Mouse (Mus musculus) c-Kit-positive CD71-positive TER-119-positive erythroid progenitor cells, embryonic 14.5 days (primary cell): ENCODE results near the gene Wdr27.

Experiments
- DNase-seq: peaks from one replicate; pipeline ENCODE4 v3.0.0-alpha.2; 2013; ENCODE audit warnings: low spot score

Wdr27 gene

GRCm38 (mm10) chr17:14817975-14818374 is 125.0 kb downstream of the Wdr27 start:
- DNase-seq, result no peak

- DNase-seq, result no peak
These were observed 126.9 kb downstream of the Wdr27 start for GRCm38 (mm10) chr17:14816107-14816506.

- no peak for DNase-seq
These were observed 127.7 kb downstream of the Wdr27 start for GRCm38 (mm10) chr17:14815304-14815703.

GRCm38 (mm10) chr17:14812631-14813030 is 130.3 kb downstream of the Wdr27 start:
- no peak for DNase-seq

- no peak for DNase-seq
These were observed 130.9 kb downstream of the Wdr27 start for GRCm38 (mm10) chr17:14812033-14812432.

GRCm38 (mm10) chr17:14806808-14807207 is 136.2 kb downstream of the Wdr27 start:
- no peak for DNase-seq

GRCm38 (mm10) chr17:14799243-14799642 is 143.7 kb downstream of the Wdr27 start:
- no peak for DNase-seq

GRCm38 (mm10) chr17:14795074-14795473 is 147.9 kb downstream of the Wdr27 start:
- DNase-seq, result no peak

GRCm38 (mm10) chr17:14779356-14779755 is 163.6 kb downstream of the Wdr27 start:
- no peak for DNase-seq

GRCm38 (mm10) chr17:14771339-14771738 is 171.6 kb downstream of the Wdr27 start:
- DNase-seq, result no peak

GRCm38 (mm10) chr17:14770377-14770776 is 172.6 kb downstream of the Wdr27 start:
- DNase-seq, result no peak
